Mouse (Mus musculus) left cerebral cortex, adult 2 months (tissue): ENCODE data around the gene Npy4r. TPM values are rescaled to one million over a fixed set of nuclear protein-coding genes. Genes with fewer than 3 reads are reported as not detected.

Experiments
- DNase-seq, 2 experiments: peaks; one replicate each; pipeline ENCODE4 v3.0.0; 2021 to 2022; ENCODE audit warnings: low spot score in 2 of 2, mixed read lengths in 1 of 2; ENCODE audit errors: extremely low spot score in 1 of 2
- H3K27ac ChIP-seq: fragments of 200-600 bp; 2 replicates; pipeline ENCODE4 v1.8.1; 2022
- H3K4me3 ChIP-seq: fragments of 200-600 bp; 2 replicates; pipeline ENCODE4 v1.8.1; 2022
- CTCF ChIP-seq: fragments of 200-600 bp; IDR thresholded peaks from 2 replicates; pipeline ENCODE4 v1.8.1; 2022; ENCODE audit warnings: antibody characterized with exemption, mild to moderate bottlenecking, moderate library complexity
- intact Hi-C: fragments of 180-260 bp; cut with DNase I; formaldehyde crosslinking; loops from one replicate; pipeline ENCODE4 v1.15.1; 2025
- total RNA-seq, 2 experiments: library from RNA; stranded (reverse); gene quantifications; 2 replicates each; pipeline ENCODE4 v1.2.3; 2021

The Npy4r gene
- total RNA-seq, 2 experiments from 2014 or later, result not detected

DNA sequence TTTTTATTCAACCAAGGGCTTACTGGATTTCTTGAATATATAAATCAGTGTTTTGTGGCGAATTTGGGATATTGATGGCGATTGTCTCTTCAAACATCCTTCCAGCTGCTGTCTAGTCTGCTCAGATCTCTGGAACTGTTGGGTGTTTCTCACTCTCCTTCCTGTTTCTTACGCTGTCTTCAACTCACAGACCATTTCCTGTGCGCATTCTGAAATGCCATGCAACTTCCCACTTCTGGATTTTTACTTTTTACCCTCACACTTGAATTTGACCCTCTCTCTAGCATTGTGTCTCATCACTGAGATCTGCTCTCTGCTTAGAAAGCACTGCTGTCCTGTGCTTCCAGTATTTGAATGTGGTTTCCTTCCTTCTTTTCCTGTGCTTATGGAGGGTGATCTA lies 44.7 kb downstream of the Npy4r start:
- no peak overlapping the region for H3K4me3 ChIP-seq
- TF ChIP-seq CTCF, result no peak
- intact Hi-C loops, result no loop called here
- no peak for DNase-seq
- H3K27ac ChIP-seq, result no peak overlapping the region

DNA sequence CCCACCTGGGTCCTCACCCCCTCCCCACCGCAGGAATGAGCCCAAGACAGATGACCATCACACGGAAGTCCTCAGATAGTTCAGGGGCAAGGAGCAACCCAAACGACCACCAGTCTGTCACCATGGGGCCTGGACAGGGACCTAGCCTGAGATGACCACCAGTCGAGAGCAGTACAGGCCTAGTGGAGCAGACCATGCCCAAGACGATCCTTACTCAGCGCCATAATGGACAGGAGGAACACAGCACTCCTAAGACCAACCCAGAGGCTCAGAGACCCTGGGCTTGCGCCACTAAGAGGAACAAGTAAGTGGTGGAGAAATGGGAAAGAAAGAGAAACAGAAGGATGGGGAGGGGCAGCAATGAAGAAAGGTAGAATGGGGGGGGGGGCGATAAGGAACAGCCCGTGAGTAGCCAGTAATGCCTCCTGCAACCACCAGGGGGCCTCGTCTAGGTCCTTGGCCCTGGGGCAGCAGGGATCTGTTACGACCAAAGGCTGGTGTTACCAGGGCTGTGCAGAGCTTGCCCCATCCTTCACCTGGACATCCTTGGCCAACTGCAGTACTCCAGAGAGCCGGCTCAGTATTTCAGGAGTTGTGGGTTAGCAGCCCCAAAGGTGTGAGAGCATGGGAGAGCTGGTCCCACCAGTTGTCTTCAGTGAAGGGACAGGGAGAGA lies 45.8 kb downstream of the Npy4r start:
- DNase-seq, result peak in 1 of 2 experiments; percentile 16

DNA sequence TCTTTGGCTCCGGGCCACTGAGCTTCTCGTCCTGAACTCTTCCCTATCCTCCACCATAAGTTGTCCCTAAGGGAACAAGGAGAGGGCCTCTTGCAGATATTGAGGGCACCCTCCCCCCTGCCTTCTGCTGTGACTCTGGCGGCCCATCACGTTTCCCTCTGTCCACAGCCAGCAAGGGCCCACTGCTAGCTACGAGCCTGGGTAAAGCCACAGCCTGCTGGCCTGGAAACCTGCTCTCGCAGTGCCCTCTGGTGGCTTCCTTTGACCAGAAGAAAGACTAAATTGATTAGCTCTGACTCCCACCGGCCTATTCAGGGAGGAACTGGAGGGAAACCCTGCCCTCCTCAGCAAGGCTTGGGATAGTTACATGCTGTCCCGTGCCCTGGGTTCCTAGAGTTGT lies 47.4 kb downstream of the Npy4r start:
- intact Hi-C loops, result loop anchor here (1.0 kb wide), 1 partner anchor 25 kb away; no protein-coding TSS in a partner anchor
- TF ChIP-seq CTCF, result peak; percentile 62
- peak; percentile 43 to 45 for DNase-seq
- no peak overlapping the region for H3K4me3 ChIP-seq
- H3K27ac ChIP-seq, result no peak overlapping the region

More for the DNA sequence above, 45.8 kb downstream of the Npy4r start:
- Histone ChIP-seq H3K27ac (no peak overlapping the region), H3K4me3 (no peak overlapping the region)
- TF ChIP-seq CTCF, result peak; percentile 56
- intact Hi-C loops, result no loop called here

DNA sequence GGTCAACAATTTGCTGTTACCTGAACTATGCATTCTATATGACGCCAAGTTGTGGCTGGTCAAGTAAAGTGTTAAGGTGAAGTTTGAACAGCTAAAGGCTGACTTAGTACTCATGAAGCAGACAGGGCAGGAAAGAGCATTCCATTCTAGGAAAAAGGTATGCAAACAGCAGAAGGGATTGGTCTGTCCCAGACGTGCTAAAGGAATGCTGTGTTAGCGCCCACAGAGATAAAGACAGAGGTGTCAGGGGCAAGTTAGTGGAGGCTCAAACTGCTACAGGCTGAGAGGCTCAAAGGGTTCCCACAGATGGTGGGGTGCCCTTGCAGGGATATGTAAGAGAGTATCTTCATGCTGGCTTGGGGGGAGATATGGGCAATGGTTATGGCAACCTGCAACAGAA lies 48.4 kb downstream of the Npy4r start:
- H3K4me3 ChIP-seq, result no peak overlapping the region
- no peak overlapping the region for H3K27ac ChIP-seq
- no peak for DNase-seq
- TF ChIP-seq CTCF, result no peak
- intact Hi-C loops, result no loop called here

DNA sequence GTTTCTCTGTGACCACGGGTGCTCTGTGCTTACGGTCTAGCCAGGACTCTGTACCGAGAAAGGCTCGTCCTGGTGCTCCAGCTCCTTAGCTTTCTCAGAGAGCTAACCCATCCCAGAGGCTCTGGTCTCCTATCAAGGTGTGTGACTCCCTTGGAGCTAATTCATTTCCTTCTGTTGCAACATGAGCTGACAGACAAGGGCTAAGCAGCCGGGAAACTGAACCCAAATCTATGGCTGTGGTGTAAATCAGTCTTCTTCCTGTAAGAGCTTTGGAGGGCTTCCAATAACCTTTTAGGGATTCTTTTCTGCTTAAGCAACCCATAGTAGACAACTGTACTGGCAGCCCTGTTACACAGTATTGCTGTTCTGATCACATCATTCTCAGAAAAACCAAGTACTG lies 49.7 kb downstream of the Npy4r start, which contains the start of gene A630023A22Rik:
Gene A630023A22Rik, minus strand, starts transcription at position 154 of the 400 bp plus-strand sequence.
- no peak for DNase-seq
- intact Hi-C loops, result no loop called here
- TF ChIP-seq CTCF, result no peak
- Histone ChIP-seq H3K27ac (no peak within 1 kb of the TSS), H3K4me3 (no peak within 1 kb of the TSS)

DNA sequence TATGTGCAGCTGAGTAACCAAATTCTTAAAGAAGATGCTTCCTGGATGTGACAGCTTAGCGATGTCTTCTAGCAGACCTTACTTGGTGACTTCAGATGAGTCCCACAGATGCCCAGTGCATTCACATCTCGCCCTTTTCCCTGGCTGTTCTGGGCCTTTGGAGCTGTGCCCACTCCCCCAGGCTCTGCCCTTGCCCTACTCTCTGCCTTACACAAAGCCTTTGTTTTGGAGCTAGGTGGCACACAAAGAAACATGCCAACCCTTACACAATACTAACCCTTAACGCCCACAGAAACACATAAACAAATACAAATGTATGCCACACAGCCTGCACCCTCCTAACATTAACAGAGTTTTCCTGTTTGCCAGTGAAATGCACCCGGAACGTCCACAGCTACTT lies 56.1 kb downstream of the Npy4r start:
- no peak for DNase-seq
- TF ChIP-seq CTCF, result no peak
- H3K4me3 ChIP-seq, result no peak overlapping the region
- no peak overlapping the region for H3K27ac ChIP-seq
- intact Hi-C loops, result no loop called here

Other genes with a start within 250 kb of the Npy4r start
- 1 to 10 TPM; 3.2 to 3.6 TPM for gene Gdf10, start 228.9 kb downstream of the Npy4r start, total RNA-seq
- gene Gdf2, start 211.4 kb downstream of the Npy4r start, total RNA-seq, result not detected
- gene Rbp3, start 198.5 kb downstream of the Npy4r start, total RNA-seq, result not detected
- 1 to 10 TPM; 2.9 to 3.8 TPM for gene Zfp488, start 173.7 kb downstream of the Npy4r start, total RNA-seq
- gene Gm30083, start 137.3 kb downstream of the Npy4r start, total RNA-seq, result not detected
- not detected for gene Gm5460, start 135.7 kb downstream of the Npy4r start, total RNA-seq
- not detected for gene Antxrl, start 99.8 kb downstream of the Npy4r start, total RNA-seq
- under 1 TPM; 0.49 to 0.86 TPM for gene Anxa8, start 66.5 kb downstream of the Npy4r start, total RNA-seq
- gene A630023A22Rik, start 49.7 kb downstream of the Npy4r start, total RNA-seq, result not detected
- 1 to 10 TPM; 1.7 to 2.8 TPM for gene Gprin2, start 49.2 kb upstream of the Npy4r start, total RNA-seq
- gene Syt15, start 67.1 kb upstream of the Npy4r start, total RNA-seq, result under 1 TPM; 0.28 to 0.29 TPM
- 10 to 100 TPM; 10.5 to 11.5 TPM for gene Shld2, start 158.0 kb upstream of the Npy4r start, total RNA-seq
- 100 to 1,000 TPM; 281 to 285 TPM for gene Glud1, start 158.2 kb upstream of the Npy4r start, total RNA-seq
- gene Fam25c, start 202.9 kb upstream of the Npy4r start, total RNA-seq, result not detected
- gene Sncg, start 222.3 kb upstream of the Npy4r start, total RNA-seq, result 1 to 10 TPM; 3.0 to 3.9 TPM
- 1 to 10 TPM; 4.4 to 5.8 TPM for gene Mmrn2, start 223.0 kb upstream of the Npy4r start, total RNA-seq